Mouse (Mus musculus): ENCODE results near the gene Eif1.

DNA sequence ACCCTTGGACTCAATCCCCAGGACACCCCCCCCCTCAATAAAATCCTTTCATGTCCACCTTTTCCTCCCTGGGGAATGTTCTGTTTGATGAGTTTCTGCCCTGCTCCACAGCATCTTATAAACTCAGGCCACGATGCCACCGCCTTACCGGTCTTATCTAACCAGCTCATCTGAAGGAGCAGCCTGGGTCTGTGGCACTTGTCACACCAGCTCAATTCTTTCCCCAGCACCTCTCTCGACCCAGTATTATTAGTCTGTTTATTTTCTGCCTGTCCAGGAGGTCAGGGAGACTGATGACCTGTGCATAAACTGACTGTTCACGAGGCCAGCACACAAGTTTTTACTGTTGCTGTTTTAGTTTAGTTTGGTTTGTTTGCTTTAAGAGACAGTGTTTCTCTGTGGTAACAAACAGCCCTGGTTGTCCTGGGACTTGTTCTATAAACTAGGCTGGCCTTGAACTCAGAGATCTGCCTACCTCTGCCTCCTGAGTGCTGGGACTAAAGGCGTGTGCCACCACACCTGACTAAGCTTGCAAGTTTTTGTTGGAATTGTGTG lies 1.8 kb upstream of the Eif1 start:
- TF ChIP-seq CTCF (IDR thresholded peaks at IDR 0.05; ENCODE audit: low read depth) (no peak), EP300 (IDR thresholded peaks at IDR 0.05; ENCODE audit: low read depth) (no peak)

Measured in liver, embryonic 14.5 days (tissue).